Mouse (Mus musculus): ENCODE measurements at regions not wholly inside any gene's neighbourhood (a gene's known extent, or its start where the extent isn't known, plus 50 kb on each side); places are given as distances from the start of the nearest gene placed in this dataset.
A peak's percentile ranks its signal among the peaks of the same experiment; 100 is the strongest.

GRCm38 (mm10) chr11:56285575-56286260, 244.9 kb upstream of the Nmur2 start:
- no peak for DNase-seq

DNA sequence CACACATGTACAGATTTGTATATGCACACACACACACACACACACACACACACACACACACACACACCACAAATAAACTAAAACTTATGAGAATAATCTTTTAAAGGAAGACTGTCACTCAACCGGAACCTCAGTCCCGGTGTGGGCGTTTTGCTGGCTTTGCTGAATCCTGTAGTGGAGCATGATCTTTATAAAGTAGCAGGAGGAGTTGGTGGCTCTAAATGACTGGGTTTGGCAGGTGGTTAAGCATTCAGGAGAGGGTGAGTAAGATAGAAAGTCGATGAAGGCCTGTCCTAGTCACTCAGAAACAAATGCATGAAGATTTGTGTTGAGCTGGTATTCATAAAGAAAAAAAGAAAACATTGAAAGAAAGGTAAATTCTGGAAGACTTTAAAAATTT, 240.4 kb upstream of the Nmur2 start:
- DNase-seq, result no peak

- DNase-seq, result no peak
These were observed 239.4 kb upstream of the Nmur2 start for GRCm38 (mm10) chr11:56280216-56280615.

DNA sequence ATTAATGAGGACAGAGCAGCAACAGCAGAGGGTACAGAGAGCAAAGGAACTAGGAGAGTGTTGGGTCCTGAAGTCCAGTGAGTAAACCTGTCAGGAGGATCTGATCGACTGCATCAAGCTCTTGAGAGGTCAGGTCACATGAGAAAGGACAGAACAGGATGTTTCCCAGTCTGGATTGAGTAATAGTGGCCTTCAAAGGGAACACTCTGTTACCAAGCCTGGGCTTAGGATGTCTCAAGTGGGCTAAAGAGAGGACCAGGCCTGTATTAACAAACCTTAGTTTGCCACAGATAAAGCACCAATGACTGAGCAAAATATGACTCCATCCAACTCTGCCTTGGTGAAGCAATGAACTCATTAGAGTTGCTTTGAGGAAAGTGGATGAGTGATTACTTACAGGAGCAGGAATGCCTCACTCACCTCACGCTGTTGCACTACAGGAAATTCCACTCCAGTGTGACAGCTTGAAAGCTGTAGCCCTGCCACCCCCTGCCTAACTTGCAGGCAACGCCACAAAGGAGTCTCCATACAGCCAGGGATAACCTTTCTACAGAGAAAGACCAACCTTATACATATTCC, 229.2 kb upstream of the Nmur2 start:
- DNase-seq, result no peak

GRCm38 (mm10) chr11:56262726-56263125, 221.9 kb upstream of the Nmur2 start:
- DNase-seq, result peak; percentile 58

DNA sequence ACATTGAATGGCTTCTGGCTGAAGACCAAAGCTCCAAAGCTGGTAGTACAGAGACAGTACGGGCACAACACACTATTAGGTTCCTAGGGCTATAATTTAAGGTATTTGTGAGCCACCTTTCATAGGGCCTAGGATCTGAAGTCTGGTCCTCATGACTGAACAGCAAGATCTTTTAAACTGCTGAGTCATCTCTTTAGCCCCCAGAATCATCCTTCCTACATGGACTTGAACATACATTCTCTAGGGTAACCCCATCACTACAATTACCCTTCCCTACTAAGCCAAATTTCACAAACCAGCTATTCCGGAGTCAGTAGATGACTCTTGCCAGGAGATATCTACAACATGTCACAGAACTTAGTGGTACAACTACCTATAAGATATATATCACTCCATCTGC, 215.5 kb upstream of the Nmur2 start:
- no peak for DNase-seq

DNA sequence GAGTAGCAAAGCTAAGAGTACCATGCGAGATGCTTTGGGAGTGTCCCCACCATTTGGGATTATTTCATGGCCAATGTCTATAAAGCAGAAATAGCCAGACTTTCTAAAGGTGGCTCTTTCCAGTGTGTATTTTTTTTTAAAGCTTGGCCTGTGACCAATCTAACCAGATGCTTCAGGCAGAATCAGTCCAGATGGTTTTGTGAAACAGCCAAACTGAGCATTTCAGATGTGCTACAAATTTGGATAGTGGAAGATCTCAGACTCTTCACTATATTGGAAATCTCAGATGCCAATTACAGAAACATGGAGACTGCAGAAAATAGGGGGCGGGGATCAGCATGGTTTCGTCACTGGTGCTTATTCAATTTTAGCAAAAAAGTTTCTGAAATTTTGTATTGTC, 213.6 kb upstream of the Nmur2 start:
- DNase-seq, result no peak

DNA sequence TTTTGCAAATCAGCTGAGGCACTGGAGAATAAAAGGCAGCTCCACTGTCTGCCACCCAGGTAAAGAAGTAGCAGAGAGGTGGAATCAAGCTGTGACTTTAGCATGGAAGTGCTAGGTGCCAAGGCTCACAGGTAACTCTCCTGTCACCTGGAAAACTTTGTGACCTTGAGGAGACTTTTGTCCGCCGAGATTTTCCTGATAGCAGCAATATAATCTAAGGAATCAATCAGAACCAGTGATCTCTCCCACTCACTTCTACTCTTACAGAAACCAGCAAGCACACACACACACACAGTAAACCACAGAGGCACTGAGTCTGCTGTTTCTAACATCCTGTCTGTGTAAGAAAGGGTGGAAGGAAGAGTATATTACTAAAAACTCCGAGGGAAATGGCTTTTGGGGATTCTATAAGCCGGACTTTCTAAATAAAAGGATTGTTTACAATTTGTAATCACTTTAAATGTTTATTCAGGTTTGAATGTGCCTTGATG, 206.6 kb upstream of the Nmur2 start:
- DNase-seq, result no peak

GRCm38 (mm10) chr11:56246549-56247332, 205.9 kb upstream of the Nmur2 start:
- DNase-seq, result peak; percentile 13 to 23

GRCm38 (mm10) chr11:56244951-56245350, 204.1 kb upstream of the Nmur2 start:
- DNase-seq, result no peak

DNA sequence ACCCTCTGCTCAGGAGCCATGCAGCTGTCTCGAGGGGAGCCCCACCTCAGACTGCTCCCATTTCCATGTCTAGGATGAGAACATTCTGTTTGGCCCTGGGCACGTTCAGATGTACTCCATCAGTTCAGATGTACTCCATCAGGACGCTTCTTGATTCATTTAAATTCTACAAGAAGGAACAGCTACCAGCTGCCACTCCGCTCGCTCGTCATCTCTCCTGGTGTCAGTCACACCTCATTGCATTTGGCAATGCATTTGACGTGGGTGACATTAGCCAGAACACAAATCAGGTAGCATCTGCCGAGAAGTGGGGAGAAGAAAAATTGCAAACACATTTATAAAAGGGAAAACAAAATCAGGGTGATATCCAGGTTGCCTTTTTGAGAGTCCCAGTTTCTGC, 202.6 kb upstream of the Nmur2 start:
- DNase-seq, result peak; percentile 25 to 36

DNA sequence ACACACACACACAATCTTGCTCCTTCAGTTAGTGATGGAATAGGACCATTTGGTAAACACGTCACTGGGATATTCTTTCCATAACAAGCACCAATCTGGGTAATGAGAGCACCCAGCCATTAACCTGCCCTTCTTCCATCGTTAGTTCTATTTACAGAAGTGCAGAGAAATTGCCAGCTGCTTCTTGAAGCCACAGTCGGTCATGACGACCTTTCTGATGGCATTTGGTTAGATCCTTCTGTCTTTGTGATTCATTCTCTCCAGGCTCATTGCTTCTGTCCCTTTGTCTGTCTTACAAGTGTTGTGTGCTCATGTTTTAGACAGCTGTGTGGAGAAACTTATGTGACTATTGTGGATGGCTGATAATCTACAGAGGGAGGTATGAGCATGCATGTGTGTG, 197.9 kb upstream of the Nmur2 start:
- no peak for DNase-seq

GRCm38 (mm10) chr11:56224999-56225398, 184.2 kb upstream of the Nmur2 start:
- peak in 1 of 2 experiments; percentile 27 for DNase-seq

- peak; percentile 14 to 40 for DNase-seq
These were observed 174.9 kb upstream of the Nmur2 start for GRCm38 (mm10) chr11:56215706-56216105.

GRCm38 (mm10) chr11:56201844-56202243, 161.0 kb upstream of the Nmur2 start:
- no peak for DNase-seq

DNA sequence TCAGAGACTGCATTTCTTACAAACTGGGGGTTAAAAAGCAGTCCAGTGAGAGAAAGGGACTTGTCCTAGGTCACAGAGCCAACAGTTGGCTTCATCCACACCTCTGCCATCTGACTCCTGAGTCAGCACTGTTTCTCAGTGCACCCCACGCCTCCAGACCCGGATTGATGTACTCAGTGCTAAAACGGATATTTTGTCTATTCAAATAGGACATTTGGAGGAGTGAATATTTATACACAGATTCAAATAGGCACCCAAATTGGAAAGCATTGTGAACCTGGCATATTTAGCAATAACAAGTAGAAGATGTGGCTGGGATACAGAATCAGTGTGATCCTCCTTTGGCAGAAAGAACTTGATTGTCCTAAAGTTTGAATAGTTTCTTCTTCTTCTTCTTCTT, 154.5 kb upstream of the Nmur2 start:
- no peak for DNase-seq

- DNase-seq, result no peak
These were observed 152.6 kb upstream of the Nmur2 start for GRCm38 (mm10) chr11:56193426-56193825.

GRCm38 (mm10) chr11:56173895-56174294, 133.1 kb upstream of the Nmur2 start:
- DNase-seq, result no peak

DNA sequence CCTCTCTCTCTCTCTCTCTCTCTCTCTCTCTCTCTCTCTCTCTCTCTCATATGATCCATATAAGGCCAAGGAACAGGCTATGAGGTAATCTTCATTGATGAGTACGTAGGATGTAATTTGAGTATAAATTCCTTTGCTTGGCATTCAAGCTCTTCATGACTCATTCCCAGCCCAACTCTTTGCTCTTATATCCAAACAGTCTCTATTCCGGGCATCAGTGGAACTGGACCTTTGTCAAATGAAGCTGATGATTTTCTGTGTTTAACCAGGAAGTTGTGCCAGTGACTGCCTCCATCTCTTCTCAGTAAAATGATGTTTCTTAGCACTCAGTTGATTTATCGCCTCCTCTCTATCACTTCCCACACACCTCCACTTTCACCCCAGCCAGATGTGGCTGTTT, 132.4 kb upstream of the Nmur2 start:
- no peak for DNase-seq

- DNase-seq, result peak; percentile 84 to 86
These were observed 128.8 kb upstream of the Nmur2 start for GRCm38 (mm10) chr11:56169576-56169975.

DNA sequence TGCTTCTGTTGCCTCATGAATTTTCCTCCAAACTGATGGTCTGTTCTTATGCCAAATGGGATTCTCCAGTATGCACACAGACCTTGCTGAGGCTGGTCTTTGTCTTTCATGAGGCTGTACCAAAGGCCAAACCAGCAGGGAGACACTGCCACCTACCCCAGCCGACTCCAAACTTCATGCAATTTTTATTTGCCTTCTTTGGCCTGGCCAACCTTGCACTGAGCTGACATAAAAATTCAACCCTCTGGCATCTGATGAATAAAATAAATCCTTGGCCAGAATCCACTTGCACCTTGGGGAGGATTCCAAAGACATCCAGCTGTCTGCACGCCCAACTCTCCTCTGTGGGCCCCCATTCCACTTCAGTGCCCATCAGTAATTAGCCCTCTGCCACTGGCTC, 126.0 kb upstream of the Nmur2 start:
- no peak for DNase-seq

GRCm38 (mm10) chr11:56165759-56166158, 124.9 kb upstream of the Nmur2 start:
- DNase-seq, result peak; percentile 34 to 41

DNA sequence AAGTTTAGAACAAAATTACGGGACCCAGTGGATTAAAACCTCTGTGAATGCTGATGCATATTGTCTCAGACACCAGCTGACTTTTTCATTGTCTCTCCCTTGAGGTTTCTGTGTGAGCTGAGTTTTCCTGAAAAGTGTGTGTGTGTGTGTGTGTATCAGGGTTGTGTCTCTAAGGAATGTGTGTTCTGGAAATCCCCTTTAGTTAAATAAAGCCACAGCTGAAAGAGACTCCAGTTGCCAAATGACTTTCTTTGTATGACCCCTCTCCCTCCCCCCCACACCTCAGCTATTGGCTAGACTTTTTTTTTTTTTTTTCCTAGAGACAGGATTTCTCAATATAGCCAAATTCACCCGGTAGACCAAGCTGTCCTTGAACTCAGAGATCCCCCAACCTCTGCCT, 119.5 kb upstream of the Nmur2 start:
- no peak for DNase-seq

All from cerebellum, postnatal 14 days (tissue).